Mouse (Mus musculus): Measurements from ENCODE around the gene Ddr1. TPM values are rescaled to one million over a fixed set of nuclear protein-coding genes. Genes with fewer than 3 reads are reported as not detected.

Ddr1 gene
- polyA plus RNA-seq, 1 experiment: 61.6 TPM

DNA sequence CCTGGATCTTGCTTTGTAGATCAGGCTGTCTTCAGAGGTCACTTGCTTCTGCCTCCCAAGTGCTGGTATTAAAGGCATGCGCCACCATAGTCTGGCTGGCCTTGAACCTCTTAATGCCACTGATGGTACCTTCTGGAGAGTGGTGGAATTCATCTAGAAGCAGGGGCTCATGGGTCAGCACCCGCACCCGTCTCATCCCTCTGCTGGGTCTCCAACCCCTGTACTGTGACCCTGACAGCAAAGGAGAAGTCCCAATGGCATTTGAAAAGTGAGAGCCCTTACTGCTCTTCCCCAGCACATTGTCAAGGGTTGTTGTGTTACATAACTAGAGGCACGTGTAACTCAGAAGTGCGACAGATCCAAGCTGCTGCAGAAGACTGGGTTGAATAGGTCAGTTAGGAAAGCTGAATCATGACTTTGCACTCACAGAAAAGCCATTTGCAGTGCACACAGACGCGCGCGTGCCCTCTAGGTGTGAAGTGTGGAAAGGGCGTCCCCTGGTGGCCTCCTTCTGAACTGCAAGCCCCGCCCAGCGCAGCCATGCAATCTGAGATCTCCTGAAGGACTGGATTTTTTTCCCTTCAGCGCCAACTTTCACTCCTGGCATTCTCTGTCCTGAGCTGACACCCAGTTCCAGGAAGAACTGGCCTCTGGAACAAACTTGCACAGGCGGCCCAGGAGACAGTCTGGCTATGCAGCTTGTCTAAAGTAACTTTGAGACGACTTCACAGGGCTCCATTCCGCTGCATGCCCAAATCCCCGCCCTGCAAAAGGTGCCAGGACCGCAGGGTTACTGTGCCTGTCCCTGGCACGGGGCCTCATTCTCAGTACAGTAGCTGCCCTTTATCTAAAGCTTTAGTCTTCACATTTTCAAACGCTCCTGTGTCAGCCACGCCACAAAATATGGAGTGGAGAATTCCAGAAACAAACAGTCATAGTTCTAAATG is 21.1 kb upstream of the Ddr1 start:
- TF ChIP-seq EP300 (IDR thresholded peaks at IDR 0.05; ENCODE audit: insufficient read depth, low read depth, low read length) (0 out of 2 replicates have a peak, but pooled peaks have one; percentile 34), POLR2A (IDR thresholded peaks at IDR 0.05; ENCODE audit: insufficient read depth, low read length) (no peak), CTCF (IDR thresholded peaks at IDR 0.05; ENCODE audit: low read depth, low read length) (peak; percentile 98)
- Histone ChIP-seq H3K4me3 (ENCODE audit: low read depth, low read length) (no peak overlapping the region), H3K9ac (ENCODE audit: low read depth, poor library complexity, severe bottlenecking) (no peak overlapping the region), H3K9me3 (replicated peaks; ENCODE audit: control insufficient read depth, insufficient read depth, low read length, poor library complexity, severe bottlenecking) (no peaks in the 10 kb centered on the region), H3K4me1 (ENCODE audit: control insufficient read depth, insufficient read depth, low read length) (peaks cover 10% of the 10 kb centered on the region), H3K27ac (ENCODE audit: insufficient read depth, low read length) (no peak overlapping the region), H3K36me3 (ENCODE audit: control insufficient read depth, insufficient read depth, low read length, poor library complexity, severe bottlenecking) (no peaks in the 10 kb centered on the region), H3K27me3 (ENCODE audit: control insufficient read depth, insufficient read depth, low read length, poor library complexity, severe bottlenecking) (no peaks in the 10 kb centered on the region)

DNA sequence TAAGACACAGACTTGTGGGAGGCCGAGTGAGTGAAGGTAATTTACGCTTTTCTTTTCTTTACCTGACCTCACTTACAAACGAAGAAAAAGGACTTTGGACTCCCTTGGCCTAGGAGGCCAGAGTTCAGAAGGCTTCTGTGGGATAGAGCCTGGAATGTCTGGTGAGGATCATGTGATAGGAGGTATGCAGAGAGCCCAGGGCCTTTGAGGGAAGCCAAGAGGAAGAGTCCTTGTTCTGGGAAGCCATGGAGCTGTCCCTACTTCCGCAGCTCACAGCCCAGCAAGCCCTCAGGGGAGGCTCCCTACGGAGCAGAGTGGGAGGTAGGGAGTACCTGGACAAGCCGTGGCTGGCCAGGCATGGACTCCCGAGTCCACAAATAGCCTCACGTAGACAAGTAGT is 17.3 kb upstream of the Ddr1 start:
- H3K27me3 ChIP-seq (ENCODE audit: control insufficient read depth, insufficient read depth, low read length, poor library complexity, severe bottlenecking): no peaks in the 10 kb centered on the region
- H3K27ac ChIP-seq (ENCODE audit: insufficient read depth, low read length): no peak overlapping the region
- H3K4me3 ChIP-seq (ENCODE audit: low read depth, low read length): no peak overlapping the region
- no peak overlapping the region for H3K9ac ChIP-seq (ENCODE audit: low read depth, poor library complexity, severe bottlenecking)
- no peaks in the 10 kb centered on the region for H3K36me3 ChIP-seq (ENCODE audit: control insufficient read depth, insufficient read depth, low read length, poor library complexity, severe bottlenecking)
- no peaks in the 10 kb centered on the region for H3K9me3 ChIP-seq (replicated peaks; ENCODE audit: control insufficient read depth, insufficient read depth, low read length, poor library complexity, severe bottlenecking)
- TF ChIP-seq EP300 (IDR thresholded peaks at IDR 0.05; ENCODE audit: insufficient read depth, low read depth, low read length) (0 out of 2 replicates have a peak, but pooled peaks have one; percentile 56), POLR2A (IDR thresholded peaks at IDR 0.05; ENCODE audit: insufficient read depth, low read length) (no peak)
- peaks cover 6% of the 10 kb centered on the region for H3K4me1 ChIP-seq (ENCODE audit: control insufficient read depth, insufficient read depth, low read length)

DNA sequence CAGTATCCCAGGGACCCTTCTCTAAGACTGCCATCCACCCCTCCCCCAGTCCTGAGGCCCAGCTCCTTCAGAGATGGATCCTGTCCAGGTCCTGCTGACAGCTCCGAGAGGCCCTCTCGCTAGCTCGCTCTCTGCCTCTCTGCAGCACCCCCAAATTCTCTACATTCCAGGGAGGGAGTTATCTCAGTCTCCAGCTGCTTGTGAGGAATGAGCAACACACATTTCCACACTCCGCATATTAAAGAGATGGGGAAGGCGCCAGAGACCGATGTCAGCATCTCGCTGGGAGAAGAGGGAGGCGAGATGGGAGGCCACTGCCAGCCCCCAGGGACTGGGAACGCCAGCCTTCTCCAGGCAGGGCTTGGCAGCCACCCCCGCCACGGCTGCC is 15.9 kb upstream of the Ddr1 start:
- H3K27me3 ChIP-seq (ENCODE audit: control insufficient read depth, insufficient read depth, low read length, poor library complexity, severe bottlenecking): no peaks in the 10 kb centered on the region

DNA sequence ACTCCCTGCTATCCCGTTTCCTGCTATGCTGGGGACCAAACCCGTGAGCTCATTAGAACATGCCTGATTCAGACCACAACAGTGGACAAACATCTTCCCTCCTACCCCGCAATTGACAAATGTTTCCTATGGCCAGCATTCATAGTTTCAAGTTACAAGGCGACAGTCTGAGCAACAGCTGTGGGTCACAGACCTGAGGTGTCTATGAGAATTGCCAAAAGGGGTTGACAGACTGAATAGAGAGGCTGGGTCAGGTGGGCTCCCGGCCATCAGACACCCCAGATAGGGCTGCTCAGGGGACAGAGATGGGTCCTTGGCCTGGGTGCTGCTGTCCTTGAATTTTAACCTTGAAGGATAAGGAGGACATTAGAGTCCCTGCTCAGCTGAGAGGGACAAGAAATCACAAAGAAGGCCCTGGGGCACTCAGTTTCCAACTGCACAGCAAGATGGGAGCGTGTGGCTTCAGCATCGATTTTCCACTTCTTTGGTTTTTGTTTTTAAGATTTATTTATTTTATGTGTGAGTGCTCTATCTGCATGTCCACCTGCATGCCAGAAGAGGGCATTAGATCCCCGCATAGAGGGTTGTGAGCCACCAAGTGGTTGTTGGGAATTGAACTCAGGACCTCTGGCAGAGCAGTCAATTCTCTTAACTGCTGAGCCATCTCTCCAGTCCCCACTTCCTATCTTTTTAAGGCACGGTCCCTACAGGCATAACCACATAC is 15.4 kb upstream of the Ddr1 start:
- H3K27ac ChIP-seq (ENCODE audit: insufficient read depth, low read length): no peak overlapping the region
- H3K36me3 ChIP-seq (ENCODE audit: control insufficient read depth, insufficient read depth, low read length, poor library complexity, severe bottlenecking): no peaks in the 10 kb centered on the region

More for the DNA sequence above, 15.9 kb upstream of the Ddr1 start:
- Histone ChIP-seq H3K9ac (ENCODE audit: low read depth, poor library complexity, severe bottlenecking) (no peak overlapping the region), H3K36me3 (ENCODE audit: control insufficient read depth, insufficient read depth, low read length, poor library complexity, severe bottlenecking) (no peaks in the 10 kb centered on the region), H3K27ac (ENCODE audit: insufficient read depth, low read length) (no peak overlapping the region), H3K4me3 (ENCODE audit: low read depth, low read length) (no peak overlapping the region), H3K4me1 (ENCODE audit: control insufficient read depth, insufficient read depth, low read length) (peaks cover 6% of the 10 kb centered on the region), H3K9me3 (replicated peaks; ENCODE audit: control insufficient read depth, insufficient read depth, low read length, poor library complexity, severe bottlenecking) (no peaks in the 10 kb centered on the region)
- no peak for TF ChIP-seq CTCF (IDR thresholded peaks at IDR 0.05; ENCODE audit: low read depth, low read length)
- TF ChIP-seq EP300 (IDR thresholded peaks at IDR 0.05; ENCODE audit: insufficient read depth, low read depth, low read length): no peak
- no peak for TF ChIP-seq POLR2A (IDR thresholded peaks at IDR 0.05; ENCODE audit: insufficient read depth, low read length)

DNA sequence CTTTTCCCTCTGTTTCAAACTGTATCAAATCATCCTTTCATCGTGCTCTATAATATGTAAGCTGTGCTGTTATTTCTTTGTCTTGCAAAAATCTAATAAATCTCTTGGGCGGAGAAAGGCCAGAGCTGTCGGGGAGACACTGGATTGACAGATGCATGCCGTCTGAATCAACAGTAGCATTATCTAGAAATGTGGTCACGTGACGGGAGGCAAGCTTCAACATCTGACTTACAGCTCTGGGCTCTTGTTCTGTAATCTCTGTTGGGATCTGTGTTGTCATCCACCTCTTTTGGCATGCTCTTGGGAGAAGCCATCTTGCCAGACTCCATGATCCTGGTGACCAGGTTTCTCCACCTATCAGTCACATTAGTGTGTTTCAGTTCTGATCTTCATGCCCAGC is 12.7 kb upstream of the Ddr1 start:
- H3K4me1 ChIP-seq (ENCODE audit: control insufficient read depth, insufficient read depth, low read length): peaks cover 5% of the 10 kb centered on the region
- no peaks in the 10 kb centered on the region for H3K27me3 ChIP-seq (ENCODE audit: control insufficient read depth, insufficient read depth, low read length, poor library complexity, severe bottlenecking)
- no peaks in the 10 kb centered on the region for H3K9me3 ChIP-seq (replicated peaks; ENCODE audit: control insufficient read depth, insufficient read depth, low read length, poor library complexity, severe bottlenecking)
- H3K4me3 ChIP-seq (ENCODE audit: low read depth, low read length): no peak overlapping the region
- no peaks in the 10 kb centered on the region for H3K36me3 ChIP-seq (ENCODE audit: control insufficient read depth, insufficient read depth, low read length, poor library complexity, severe bottlenecking)
- TF ChIP-seq EP300 (IDR thresholded peaks at IDR 0.05; ENCODE audit: insufficient read depth, low read depth, low read length) (no peak), POLR2A (IDR thresholded peaks at IDR 0.05; ENCODE audit: insufficient read depth, low read length) (no peak), CTCF (IDR thresholded peaks at IDR 0.05; ENCODE audit: low read depth, low read length) (no peak)
- H3K27ac ChIP-seq (ENCODE audit: insufficient read depth, low read length): no peak overlapping the region
- H3K9ac ChIP-seq (ENCODE audit: low read depth, poor library complexity, severe bottlenecking): no peak overlapping the region

More for the DNA sequence above, 15.4 kb upstream of the Ddr1 start:
- Histone ChIP-seq H3K27me3 (ENCODE audit: control insufficient read depth, insufficient read depth, low read length, poor library complexity, severe bottlenecking) (no peaks in the 10 kb centered on the region), H3K4me3 (ENCODE audit: low read depth, low read length) (no peak overlapping the region), H3K9me3 (replicated peaks; ENCODE audit: control insufficient read depth, insufficient read depth, low read length, poor library complexity, severe bottlenecking) (no peaks in the 10 kb centered on the region), H3K9ac (ENCODE audit: low read depth, poor library complexity, severe bottlenecking) (no peak overlapping the region), H3K4me1 (ENCODE audit: control insufficient read depth, insufficient read depth, low read length) (peaks cover 6% of the 10 kb centered on the region)
- TF ChIP-seq EP300 (IDR thresholded peaks at IDR 0.05; ENCODE audit: insufficient read depth, low read depth, low read length) (no peak), CTCF (IDR thresholded peaks at IDR 0.05; ENCODE audit: low read depth, low read length) (peak; percentile 41)

DNA sequence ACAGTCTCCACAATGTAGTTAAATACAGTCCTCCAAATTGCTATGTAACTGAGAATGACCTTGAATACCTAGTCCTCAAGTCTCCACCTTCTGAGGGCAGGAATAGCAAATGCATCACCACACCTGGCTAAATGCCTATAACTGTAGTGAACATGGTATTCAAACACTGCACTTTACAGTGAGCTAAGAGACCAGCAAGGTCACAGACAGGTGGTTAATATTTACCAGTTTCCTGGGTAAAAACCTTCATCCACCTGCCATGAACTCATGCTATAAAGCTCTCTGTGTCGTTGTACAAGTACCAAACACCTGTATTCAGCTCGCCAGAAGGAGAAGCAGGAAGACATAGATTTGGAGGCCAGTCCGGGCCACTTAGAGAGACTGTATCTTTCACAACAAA is 11.7 kb upstream of the Ddr1 start:
- TF ChIP-seq POLR2A (IDR thresholded peaks at IDR 0.05; ENCODE audit: insufficient read depth, low read length): no peak
- no peak for TF ChIP-seq CTCF (IDR thresholded peaks at IDR 0.05; ENCODE audit: low read depth, low read length)
- TF ChIP-seq EP300 (IDR thresholded peaks at IDR 0.05; ENCODE audit: insufficient read depth, low read depth, low read length): no peak

More for the DNA sequence above, 11.7 kb upstream of the Ddr1 start:
- no peaks in the 10 kb centered on the region for H3K27me3 ChIP-seq (ENCODE audit: control insufficient read depth, insufficient read depth, low read length, poor library complexity, severe bottlenecking)
- H3K27ac ChIP-seq (ENCODE audit: insufficient read depth, low read length): no peak overlapping the region
- H3K4me1 ChIP-seq (ENCODE audit: control insufficient read depth, insufficient read depth, low read length): peaks cover 6% of the 10 kb centered on the region
- H3K9ac ChIP-seq (ENCODE audit: low read depth, poor library complexity, severe bottlenecking): no peak overlapping the region
- no peaks in the 10 kb centered on the region for H3K36me3 ChIP-seq (ENCODE audit: control insufficient read depth, insufficient read depth, low read length, poor library complexity, severe bottlenecking)
- H3K9me3 ChIP-seq (replicated peaks; ENCODE audit: control insufficient read depth, insufficient read depth, low read length, poor library complexity, severe bottlenecking): no peaks in the 10 kb centered on the region
- H3K4me3 ChIP-seq (ENCODE audit: low read depth, low read length): no peak overlapping the region

Measured in ES-Bruce4 (cell line).